Mouse (Mus musculus) monocyte, adult 2 months (primary cell): ENCODE data around the gene Hoxa1.

Source experiments
- DNase-seq, 2 experiments: peaks; one replicate each; pipeline ENCODE4 v3.0.0; 2022; ENCODE audit warnings: low spot score in 2 of 2, low read depth in 1 of 2

Gene Hoxa1

DNA sequence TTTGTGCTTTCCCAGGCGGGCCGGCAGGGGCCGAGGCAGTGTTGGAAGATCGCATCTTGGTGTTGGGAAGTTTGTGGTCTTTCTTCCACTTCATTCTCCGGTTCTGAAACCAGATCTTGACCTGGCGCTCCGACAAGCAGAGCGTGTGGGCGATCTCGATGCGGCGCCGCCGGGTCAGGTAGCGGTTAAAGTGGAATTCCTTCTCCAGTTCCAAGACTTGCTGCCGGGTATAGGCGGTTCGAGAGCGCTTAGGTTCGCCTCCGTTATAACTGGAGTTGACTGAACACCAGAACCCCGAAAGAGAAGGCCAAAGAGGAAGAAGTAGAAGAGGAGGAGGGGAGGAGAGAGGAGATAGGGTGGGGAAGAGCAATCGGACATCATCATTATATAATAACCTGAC lies 32.3 kb upstream of the Hoxa1 start:
- no peak for DNase-seq

DNA sequence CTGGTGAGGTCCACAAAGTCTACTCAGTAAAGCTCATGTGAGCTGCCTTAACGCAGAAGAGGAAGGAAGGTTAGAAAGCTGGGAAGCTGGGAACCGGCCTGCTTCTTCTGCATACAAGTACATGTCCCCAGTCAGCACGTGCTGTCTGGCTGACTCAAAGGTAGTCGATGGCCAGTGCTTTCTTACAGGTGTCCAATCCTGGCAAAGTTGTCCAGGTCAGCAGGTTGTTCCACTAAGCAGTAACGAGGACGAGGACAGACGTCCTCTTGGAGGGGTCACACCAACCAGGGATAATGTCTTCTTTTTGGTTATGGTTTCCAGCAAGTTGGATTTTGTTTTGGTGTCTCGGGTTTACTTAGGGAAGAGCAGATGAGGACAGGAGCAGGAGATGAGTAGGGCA lies 31.8 kb upstream of the Hoxa1 start:
- no peak for DNase-seq

DNA sequence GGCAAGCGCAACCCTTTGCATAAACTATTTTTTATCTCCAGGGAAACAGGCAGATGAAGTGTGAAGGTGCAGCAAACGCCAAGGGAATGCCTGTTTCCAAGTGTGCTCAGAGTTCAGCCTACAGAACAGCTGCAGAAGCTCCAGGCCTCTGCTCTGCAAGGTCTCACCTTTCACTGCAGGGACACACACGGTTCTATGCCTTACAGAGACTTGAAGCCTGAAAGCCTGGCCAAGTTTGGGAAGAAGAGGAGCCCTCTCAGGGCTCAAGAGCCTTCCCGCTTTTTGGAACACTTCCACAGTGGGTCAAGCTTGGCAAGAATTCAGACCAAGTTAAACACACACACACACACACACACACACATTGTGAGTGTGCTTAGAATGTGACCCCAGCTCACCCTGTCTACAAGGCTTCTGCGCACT lies 31.1 kb upstream of the Hoxa1 start:
- no peak for DNase-seq

DNA sequence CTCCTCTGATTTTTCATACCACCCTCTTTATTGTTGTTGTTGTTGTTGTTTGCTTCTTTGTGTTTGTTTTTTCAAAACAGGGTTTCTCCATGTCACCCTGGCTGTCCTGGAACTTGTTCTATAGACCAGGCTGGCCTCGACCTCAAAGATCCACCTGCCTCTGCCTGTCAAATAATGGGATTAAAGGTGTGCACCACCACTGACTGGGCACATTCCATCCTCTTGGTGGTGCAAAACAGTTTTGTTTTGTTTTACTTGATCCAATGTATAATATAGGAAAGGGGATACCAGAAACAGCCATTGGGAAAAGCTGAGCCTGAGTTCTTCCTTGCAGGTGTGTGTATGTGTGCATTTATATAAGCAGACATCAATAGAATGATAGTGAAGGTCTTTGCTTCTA lies 28.4 kb upstream of the Hoxa1 start:
- no peak for DNase-seq

DNA sequence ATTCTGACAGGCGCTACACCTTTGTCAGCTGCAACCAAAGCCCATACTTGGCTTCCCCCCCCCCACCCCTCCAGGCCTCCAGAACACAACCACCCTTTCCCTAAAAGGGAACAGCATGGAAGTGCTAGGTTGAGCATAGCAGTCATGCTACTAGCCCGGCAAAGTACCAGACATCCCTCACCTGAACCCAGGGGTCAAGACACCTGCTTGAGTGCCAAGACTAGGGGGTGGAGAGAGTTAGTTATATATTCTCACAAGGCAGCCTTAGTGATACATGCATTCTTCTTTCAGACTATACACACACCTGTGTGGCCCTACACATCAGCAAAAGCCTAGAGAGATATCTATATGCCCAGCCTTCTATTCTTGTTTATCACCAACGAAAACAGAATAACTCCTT lies 27.7 kb upstream of the Hoxa1 start:
- DNase-seq: no peak

DNA sequence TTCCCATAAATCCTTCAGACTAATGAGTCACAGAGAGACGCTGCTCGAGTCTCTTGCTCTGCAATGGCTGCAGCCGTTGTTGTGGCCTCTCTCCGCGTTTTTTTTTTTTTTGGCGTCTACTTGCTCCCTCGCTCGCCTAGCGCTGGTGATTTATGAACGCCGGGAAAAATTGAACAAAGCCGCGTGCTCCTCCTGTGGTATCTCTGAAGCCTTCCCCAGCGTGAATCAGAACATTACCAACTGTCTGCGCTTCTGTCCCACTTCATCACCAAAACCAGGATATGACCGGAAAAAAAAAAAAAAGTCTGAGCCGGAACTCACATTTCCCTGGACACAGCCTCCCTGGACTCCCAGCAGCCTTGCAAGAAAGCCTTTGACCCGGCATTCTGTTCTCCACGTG lies 27.1 kb upstream of the Hoxa1 start:
- no peak for DNase-seq

DNA sequence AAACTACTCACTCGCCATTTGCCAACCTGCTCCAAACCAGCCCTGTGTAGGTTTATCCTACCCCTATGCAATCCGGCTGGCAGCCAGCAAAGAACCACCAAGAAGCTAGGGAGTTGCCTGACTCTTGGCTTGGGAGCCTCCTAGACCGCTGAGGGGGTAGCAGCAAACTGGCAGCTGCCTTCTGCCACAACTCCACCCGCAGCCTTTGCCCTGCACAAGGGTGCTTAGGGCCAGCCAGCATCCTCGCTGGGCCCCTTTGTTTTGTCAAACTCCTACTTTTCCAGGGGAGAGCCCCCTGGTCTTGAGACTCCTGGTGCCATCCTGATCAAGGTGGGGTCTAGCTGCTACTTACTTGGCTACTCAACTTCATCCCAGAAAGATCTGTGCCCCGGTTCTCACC lies 26.6 kb upstream of the Hoxa1 start:
- DNase-seq: no peak

DNA sequence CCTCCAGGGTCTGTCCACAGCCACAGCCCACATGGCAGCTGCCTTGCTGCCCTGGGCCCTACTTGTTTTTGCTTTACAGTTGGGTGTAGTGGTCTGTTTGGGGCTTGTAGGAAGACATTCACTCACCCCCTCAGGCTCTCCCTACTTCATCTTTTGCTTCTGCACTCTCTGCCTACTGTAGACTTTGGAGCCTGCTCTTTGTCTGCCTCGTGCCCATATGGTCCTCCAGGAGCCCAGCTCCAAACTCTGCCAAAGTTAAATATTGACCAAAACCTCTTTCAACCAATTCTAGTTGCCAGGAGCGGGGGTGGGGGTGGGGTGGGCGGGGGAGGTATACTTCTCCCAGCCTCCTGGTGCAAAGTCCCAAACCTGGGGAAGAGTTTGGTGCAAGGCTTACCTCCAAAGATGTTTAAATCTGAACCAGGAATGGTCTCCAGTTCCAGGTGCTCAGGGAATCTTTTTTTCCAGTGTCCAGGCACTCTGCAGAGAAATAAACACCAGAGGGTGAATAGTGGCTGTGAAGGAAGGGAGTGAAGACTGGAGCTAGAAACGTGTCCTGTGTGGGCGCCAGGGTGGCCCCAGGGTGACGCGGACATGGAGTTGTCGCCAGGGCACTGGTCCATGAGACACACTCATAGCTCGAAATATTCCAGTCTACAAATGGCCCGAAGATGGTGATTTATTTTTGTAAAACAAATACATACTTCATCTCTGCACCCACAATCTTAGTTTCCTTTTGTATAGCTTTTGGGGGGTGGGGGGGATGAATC lies 25.4 kb upstream of the Hoxa1 start:
- no peak for DNase-seq

DNA sequence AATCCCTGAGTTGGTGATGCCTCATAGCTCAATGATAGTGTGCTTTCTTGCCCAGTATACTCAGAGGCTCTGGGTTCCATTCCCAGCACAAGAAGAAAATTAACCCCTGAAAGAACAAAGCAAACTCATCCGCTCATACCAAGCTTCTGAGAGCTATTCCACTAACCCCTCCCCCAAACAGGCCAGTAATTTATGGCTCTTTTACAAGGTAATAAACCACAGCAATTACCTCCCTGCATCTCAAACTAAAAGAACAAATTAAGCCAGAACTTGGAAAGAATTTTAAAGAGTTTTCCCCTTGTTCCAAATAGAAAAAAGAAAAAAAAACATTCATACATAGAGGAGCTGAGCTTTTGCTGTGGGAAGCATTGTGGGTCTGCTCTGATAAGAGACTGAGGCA lies 24.7 kb upstream of the Hoxa1 start:
- no peak for DNase-seq

DNA sequence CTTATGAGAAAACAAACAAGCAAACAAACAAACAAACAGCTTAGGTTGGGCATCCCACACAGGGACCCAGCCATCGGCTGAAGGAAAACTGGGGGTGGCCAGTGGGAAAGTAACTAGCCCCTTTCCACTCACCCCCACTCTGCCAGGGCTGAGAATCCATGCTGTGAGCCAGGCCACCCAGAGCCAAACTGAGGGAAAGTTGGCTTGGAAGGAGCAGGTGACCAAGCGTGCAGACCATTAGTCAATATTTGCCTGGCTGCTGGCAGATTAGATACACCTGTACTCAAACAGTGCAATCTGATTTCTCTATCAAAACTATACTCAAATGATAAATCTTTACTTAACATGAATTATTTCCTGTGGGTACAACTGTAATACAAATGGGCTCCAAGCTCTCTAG lies 23.9 kb upstream of the Hoxa1 start:
- no peak for DNase-seq

DNA sequence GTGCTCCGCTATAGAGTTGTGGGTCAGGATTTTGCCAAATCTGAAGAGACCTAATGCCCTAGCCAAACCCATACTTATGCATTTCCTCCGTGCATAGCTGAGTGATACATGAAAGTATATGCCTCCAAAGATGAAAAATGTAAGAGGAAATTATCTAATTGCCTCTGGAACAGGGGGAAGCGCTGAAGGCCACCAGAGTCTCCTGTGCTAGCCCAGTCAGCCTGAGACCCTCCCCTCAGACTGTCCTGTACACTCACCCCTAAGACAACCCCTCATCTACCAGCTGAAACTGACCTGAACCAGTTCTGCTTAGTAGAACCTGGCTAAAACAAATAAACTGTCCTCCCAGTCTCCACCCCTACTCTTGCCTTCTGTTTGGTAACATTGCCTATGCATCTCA lies 22.6 kb upstream of the Hoxa1 start:
- no peak for DNase-seq

DNA sequence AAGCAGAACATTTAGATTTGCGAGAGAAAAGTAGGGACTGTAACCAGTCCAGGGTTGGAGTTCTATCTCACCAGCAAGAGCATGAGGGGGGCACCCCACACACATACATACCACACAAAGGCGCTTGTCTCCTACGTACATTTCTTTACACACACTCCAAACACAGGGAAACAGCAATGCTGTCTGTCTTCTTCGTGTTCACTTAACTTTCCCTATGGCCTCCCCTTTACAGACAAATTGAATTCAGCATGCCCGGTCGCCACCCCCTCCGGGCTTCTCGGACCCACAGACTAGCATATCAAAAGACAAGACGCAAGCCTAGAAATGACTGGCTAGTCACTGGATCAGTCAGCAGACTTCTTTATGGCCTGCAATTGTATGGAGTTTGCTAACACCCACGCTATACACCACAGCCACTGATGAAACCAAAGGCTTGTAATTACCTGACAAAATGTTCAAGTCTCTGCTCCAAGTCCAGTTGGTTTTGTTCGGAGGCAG lies 22.1 kb upstream of the Hoxa1 start:
- no peak for DNase-seq

DNA sequence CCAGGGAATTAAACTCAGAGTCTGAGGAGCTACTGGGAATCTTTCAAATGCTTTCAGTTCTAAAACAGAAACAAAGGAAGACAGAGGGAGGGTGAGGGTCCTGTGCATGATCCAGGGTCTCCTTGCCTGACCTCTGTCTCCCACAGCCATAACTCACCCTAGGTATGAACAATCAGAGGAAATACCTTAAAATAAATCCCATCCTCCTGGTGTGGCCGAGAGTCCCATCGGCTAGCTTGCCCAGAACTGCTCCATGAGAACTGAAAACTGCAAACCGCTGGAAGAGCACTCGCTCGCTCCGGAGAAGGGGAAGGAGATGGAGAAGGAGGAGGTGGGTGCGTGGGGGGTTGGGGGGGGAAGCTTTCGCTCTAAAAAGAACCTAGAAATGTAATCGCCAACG lies 21.6 kb upstream of the Hoxa1 start:
- no peak for DNase-seq

DNA sequence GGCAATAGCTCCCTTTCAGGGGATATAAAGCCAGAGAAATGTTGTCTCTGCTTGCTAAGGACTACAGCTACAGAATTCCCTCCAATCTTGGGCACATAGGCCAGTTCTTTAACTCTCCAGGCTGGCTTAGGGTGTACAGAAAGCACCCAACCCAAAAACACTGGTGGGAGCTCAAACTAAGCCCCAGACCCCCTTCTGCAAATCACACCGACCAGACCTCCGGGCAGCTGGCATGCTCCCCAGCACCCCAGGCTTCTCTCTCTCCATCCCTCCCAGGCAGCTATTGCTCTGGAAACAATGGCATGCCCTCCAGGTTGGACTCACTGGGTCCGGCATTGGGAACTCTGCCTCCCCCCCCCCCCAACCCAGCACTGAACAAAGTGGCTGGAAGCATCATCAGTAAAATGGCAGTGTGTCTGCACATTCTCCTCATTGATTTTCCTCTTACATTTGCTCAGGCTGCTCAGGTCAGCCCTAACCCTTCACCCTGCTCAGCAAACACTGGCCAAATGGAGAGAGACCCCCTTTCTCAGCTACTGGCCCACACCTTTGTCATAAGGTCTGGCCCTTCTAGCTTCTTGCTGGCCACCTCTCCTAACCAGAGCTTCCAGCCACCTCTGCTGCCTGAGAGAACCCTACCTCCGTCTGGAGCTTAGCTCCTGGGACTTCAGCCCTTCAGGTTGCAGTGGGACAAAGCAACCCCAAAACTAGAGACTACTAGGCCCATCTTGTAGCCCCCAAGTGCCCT lies 21.0 kb upstream of the Hoxa1 start:
- no peak for DNase-seq

DNA sequence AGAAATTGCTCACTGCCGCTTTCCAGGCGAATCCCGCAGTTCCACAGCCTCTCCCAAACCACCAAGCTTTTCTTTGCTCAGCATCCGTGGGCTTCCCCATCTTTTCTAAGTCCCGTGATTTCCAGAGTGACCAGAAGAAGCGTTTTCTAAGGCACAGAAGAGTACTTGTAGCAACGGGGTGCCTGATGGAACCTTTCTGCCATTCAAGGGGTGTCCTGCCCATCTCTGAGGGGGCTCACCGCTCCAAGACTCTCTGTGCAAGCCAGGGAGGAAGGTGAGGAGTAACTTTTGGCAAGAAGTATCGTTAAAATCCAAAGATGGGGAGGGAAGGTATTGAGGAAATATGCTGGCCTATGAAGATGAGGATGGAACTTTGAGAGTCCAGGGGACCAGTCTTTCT lies 19.7 kb upstream of the Hoxa1 start:
- DNase-seq: no peak

DNA sequence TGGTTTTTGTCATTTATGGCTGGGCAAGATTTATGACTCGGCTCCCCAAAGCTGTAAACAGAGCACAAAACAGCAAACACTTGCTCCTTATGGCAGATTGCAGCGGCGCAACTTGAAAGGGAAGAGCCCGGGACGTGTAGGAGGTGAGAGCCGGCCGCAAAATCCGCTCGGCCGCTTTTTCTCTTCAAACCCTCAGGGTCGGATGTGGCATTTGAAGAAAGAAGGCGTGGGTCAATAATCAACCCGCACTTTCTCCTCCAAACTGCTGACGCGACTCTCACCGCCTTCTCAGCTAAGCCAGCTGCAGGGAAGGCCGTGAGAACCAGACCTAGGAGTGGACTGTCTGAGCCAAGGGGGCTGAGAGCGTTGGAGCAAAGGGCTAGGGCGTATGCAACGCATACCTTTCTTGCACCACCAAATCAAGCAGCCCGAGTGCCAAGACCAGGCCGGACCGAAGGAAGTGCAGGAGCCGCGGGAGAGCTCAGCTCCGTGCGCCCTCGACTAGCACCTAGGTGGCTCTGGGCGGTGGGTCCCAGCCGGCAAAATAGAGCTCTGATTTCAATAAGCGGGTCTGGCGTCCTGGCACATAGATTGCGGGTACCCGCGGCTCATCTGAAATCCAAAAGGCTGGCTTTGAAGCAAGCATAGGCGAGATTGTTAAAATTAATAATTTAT lies 19.1 kb upstream of the Hoxa1 start, which contains the start of gene 5730596B20Rik:
TSS of gene 5730596B20Rik (plus strand) at position 438 of the 675 bp plus-strand sequence.
- DNase-seq: no peak

DNA sequence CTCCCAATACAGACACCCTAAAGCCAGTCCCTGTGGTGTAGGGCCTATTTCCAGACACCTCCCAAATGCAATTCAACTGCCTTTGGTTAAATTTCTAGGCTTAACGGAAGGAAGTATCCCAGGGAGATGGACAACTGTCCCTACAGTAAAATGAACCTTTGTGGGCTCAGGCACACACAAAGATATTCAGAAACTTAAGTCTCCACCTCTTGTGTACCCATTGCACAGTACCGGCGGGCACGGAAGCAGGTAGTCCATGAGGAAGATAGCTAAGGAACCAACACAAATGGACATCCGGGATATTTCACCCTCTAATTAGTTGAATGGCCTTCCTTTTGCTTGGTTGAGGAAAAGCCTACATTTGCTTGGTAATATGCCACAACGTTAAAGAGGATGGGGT lies 18.3 kb upstream of the Hoxa1 start:
- DNase-seq: no peak

DNA sequence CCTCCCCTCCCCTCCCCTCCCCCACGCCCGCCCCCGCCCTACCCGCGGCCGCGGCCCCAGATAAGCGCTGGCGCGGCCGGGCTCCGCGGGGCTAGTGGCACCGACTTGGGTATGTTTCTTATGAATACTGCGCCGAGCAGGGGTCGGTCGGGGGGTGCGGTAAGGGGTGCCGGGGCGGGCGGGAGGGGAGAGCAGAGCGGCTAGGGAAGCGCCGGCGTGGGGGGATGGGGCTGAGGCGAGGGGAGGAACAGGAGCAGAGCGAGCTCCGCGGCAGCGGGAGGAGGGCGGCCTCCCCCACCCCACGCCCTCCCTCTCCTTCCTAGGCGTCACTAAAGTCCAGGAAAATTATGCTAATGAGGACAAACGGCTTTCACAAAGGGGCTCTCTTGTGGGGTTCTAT lies 17.7 kb upstream of the Hoxa1 start:
- no peak for DNase-seq

DNA sequence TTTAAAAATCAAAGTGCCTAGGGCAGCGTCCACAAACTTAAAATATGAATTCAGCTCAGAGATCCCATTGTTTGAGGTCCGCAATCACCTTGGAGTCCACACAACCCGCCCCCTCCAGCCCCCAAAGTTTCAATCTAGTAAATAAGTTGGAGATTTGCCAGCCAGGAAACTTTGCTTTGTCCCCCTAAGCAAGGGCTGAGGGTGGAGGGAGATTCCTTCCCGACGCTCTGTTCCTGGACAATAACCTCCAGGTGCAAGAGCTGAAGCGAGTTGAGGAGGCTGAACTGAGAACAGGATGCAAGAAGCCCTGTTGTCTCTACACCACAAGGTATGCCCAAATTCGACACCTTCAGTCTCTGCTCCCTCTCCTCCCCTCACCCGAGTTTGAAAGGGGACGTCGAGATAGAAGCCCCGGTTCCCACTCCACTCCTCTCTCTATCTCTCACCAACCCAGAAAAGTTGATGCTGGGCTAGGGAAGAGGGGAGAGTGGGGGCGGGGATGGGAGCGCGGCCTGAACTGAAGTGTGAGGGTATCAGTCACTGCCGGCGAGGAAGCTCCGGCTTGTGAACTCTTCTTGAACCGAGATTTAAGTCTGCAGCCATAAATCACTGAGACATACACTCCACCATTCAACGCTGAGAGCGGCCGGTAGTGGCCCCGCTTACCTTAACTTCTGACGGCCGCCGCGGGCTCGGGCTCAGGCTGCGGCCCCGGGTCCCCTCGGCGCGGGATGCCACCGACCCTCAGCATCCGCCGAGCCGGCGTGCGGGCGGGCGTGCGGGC lies 17.0 kb upstream of the Hoxa1 start:
- no peak for DNase-seq

DNA sequence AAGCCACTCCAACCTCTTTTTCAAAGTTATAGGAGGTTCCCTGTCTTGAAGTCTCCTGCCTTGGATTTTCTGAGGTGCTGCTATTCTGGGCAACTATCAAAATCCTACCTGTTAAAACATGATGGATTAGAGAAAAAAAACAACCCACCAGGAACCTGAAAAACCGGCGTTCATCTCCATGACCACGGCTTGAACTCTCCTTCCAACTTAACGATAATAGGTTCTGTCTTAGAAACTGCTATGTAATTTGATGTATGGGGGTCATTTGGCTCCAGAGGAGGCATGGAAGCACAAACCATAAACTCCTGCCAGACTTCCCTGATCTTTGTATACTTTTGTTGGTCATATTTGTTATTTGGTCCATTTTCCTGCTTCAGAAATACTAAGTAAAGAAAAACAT lies 15.5 kb upstream of the Hoxa1 start:
- DNase-seq: no peak

DNA sequence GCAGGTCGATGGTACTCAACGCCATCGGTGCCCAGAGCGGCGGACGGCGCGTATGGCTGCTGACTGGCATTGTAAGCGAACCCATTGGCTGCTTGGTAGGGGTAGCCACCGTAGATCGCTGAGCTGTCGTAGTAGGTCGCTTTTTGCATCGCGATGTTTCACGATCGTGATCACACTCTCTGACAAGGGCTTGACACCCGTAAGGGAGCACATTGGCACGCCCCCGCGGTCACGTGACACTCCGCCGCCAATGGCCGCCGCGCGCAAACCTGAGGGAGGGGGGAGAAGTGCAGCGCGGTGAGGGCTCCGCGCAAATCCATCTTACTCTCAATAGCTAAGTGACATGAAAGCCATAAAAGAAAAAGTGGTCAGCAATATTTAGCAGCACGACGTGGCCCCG lies 14.4 kb upstream of the Hoxa1 start:
- DNase-seq: no peak
